Mouse (Mus musculus) mouse embryonic stem cell (cell line): Measurements from ENCODE around the gene Tgds.
"Not testable (repeated sequence)": the region's sequence is repeated elsewhere in the genome, so short reads cannot be mapped to it uniquely, and the experiment has no call there.

Experiments
- in situ Hi-C, 2 experiments: fragments of 300-500 bp; cut with MboI; formaldehyde crosslinking; loops; 1 replicate in 1 of 2; 3 replicates in 1 of 2; pipeline ENCODE4 v1.14.3; 2019 to 2020; ENCODE audit warnings: low sequenced_read_pairs in 2 of 2, low pct_unique_long_range_greater_than_20kb in 1 of 2, mixed read lengths in 1 of 2; ENCODE audit not compliant: unreplicated experiment in 1 of 2

Tgds gene

DNA sequence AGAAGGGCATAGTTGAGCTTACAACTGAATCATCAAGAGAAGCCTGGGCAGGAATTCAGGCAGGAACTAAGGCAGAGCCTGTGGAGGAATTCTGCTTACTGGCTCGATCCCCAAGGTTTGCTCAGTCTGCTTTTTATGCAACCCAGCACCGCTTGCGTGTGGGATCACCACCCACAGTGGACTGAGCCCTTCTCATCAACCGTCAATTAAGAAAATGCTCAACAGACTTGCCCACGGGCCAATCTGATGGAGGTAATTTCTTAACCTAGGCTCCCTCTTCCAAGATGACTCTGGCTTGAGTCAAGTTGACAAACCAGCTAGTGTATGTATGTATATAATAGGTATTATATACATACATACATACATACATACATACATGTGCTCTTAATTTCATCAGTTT is 9.7 kb upstream of the Tgds start:
- in situ Hi-C loops, result no loop called here

DNA sequence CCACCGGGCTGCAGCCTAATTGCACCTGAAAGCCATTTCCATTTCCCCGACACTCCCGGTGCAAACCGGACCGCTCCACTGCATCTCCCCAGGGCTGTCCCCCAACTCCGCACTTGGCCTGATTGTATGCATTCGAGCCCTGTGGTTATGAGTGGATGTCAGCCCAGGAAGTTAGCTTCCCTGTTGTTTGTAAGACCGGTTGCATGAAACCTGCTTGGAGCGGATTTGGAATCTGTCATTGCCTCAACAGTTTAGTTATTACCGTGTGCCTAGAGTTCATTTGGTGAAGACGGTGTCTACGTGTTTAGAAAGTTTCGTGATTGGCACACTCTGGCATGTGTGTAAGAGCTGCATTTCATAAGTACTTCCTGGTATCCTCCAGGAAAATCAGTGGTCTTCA is 4.9 kb upstream of the Tgds start:
- in situ Hi-C loops, result no loop called here

DNA sequence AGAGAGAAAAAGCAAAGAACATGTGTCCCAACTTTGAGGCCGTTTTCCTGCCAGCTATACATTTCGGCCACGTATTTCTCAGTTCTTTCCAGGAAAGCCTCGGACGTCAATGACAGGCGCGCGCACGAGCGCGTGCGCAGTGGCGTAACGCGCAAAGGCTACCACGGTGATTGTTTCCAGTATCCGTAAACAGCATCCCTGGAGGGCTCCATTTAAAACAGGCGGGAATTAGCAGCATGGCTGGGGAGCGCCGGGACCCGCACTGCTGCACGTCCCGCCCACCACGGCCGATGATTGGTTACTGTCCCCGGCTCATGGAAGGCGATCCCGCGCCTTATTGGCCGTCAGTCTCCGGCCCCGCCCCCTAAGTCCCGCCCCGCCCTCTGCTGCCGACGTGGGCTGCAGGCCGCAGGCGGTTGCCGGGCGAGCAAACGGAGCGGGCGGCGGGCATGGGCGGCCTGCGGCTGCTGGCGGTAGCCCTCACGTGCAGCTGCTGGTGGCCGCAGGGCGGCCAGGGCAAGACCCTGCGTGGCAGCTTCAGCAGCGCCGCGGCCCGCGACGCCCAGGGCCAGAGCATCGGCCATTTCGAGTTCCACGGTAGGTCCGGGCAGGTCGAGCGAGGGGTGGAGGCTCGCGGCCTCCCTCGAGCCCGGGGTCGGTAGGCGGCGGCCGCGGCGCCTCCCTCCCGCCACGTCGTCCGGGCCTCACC is 4.3 kb upstream of the Tgds start, which contains the start of gene Gpr180:
Gene Gpr180, plus strand, starts transcription at position 415 of the 709 bp plus-strand sequence.
- in situ Hi-C loops, result no loop called here

DNA sequence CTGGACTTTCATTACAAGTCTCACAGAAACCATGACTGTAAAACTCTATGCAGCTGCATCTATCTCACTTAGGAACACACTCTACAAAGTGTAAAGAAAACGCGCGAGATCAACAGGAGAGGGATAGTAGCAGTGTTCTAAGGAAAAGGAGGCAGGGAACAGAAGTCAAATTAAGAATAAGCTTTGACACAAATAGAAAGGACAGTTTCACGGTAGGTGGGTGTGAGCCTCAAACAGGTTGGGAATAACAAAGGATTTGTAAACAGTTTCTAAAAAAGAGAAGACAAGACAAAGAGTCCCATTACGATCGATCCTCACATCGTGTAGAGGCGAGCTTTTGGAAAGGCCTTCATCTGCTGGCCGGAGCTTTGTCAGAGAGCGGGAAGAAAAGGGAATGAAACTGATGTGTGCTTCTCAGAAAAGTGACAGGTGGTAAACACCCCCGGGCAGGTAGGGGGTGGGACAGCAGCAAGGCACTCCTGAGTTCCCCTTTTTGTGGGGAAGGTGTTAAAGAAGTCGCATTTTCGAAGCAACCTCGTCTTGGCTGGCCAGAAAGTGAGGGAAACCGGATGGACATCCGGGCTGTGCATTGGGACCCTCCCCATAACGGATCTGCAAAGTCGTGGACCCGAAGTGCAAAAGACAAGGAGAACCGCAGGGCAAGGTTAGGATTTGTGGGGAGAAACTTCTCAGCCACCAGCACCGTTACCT is 469 bp downstream of the Tgds start:
- in situ Hi-C loops, result no loop called here

DNA sequence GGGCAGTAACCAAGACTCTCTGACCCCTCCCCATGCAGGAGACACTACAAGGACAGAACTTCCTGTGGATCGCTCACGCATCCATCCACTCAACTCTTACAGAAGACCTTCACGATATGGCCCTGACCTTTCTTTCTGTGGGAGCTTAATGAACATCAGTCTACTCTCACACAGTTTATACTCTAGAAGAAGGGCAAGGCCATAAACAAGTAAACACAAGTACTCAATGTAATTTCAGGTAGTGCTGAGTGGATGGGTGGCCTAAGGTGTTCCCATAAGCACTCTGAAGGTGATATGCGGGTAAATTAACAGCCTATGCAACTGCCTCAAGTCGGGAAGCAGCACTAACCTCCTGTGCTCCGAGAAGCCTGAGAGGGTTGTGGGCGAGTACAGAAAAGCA is 1.1 kb downstream of the Tgds start:
- in situ Hi-C loops, result no loop called here

DNA sequence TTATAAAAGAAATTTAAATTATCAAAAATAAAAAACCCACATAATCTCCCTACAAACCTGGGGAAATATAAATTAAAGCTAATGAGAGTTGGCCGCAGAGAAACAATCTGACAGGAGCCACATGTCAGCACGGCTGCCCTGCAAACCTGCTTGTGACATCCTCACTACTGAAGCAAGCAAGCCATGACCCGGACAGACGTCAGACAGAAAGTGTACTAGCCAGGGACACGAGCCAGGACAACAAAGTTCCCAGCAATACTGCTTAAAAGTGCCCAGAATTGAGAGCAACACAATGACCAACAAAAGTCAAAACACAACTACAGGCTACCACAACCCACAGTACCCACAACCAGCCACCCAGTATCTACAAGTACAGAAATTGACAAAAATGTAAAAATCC is 6.3 kb downstream of the Tgds start:
- in situ Hi-C loops, result no loop called here

DNA sequence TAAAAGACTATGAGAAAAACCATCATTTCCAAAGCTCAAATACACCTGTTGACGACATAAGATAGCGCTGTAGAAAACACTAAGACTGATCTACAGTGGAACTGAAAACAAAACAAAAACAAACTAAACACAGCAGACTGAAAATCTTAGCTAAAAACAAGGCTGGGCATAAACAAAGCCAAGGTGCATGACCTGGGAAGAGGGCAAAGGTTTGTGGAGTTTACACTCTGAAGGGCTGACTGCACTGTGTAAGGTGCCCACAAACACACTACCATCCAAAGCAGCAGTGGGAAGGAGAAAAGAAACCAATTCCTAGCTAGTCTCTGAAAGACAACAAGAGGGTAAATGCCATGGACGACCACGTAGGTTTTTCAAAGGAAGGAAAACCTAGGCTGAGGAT is 7.8 kb downstream of the Tgds start:
- in situ Hi-C loops, result no loop called here

DNA sequence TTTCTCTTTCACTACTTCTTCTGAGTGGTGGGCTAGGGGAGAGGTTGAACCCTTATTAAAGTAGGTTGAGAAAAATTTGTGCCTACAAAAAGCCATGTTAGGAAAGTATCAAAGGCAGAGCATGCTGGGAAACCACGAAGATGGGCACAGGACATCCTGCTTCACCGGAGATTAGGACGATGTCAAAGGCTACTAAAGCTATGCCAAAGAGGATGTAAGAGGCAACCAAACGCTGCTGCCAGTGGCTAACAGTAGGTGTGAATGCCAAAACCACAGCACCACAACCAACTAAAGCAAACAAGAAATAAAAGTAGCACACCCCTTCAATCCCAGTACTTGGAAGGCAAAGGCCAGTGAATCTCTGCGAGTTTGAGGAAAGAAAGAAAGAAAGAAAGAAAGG is 8.4 kb downstream of the Tgds start:
- in situ Hi-C loops, result no loop called here

DNA sequence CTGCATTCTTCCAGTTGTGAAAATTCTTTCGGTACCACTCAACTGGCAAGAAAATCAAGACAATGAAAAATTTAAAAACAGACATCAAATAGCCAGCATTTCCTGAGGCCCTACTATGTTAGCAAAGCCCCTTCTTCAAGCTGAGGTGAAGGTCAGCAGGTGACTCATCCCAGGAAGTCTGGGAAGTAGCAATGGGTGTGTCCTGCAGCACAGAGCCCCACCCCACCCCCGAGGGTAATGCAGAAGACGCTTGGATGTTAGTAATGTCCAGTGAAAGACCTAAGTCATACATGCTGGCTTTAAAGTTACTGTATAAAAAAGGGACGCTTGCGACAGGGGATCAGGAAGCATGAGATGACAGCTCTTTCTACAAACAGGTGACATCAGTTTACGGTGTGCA is 19.4 kb downstream of the Tgds start:
- in situ Hi-C loops, result no loop called here

DNA sequence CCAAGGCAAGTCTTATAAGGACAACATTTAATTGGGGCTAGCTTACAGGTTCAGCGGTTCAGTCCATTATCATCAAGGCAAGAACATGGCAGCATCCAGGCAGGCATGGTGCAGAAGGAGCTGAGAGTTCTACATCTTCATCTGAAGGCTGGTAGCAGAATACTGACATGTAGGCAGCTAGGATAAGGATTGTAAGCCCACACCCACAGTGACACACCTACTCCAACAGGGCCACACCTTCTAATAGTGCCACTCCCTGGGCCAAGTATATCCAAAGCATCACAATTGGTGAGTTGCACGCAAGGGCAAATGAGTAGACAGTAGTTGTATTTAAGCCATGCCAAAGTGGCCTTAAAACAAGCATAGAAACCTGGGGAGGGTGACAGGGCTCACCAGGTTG is 25.1 kb downstream of the Tgds start:
- in situ Hi-C loops, result not testable (repeated sequence)

DNA sequence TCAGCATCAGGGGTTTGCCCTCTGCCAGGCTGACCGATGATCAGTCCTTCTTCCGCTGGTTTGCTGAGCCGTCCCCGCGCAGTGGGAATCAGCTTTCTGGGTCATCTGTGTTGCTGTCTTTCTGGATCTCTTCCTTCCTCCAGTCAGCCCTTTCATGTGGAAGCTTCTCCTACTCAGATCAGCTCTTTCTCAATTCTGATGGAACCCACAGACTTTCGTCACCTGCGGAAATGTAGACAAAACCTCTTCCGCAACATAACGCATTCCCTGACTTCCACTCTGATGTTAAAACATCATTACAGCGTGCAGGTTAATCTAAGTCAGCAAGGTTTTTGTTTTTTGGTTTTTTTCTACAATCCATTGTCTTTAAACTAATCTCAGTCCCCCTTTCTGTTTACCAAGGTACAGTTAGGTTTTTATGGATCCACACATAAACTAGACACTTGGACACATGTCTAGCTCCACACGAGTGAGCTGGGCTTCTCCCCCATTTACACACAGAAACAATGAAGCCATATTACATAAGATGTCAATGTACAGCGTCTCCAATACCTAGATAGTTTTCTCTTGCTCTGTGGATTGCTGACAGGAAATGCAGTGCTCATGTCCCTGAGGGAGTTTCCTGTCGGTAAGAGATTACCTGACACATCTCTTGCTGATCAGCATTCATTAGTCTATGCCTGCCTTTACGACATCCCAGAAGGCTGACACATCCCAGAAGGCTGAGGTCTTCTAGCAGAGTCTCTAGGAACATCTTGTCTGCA is 31.1 kb downstream of the Tgds start:
- in situ Hi-C loops, result no loop called here

DNA sequence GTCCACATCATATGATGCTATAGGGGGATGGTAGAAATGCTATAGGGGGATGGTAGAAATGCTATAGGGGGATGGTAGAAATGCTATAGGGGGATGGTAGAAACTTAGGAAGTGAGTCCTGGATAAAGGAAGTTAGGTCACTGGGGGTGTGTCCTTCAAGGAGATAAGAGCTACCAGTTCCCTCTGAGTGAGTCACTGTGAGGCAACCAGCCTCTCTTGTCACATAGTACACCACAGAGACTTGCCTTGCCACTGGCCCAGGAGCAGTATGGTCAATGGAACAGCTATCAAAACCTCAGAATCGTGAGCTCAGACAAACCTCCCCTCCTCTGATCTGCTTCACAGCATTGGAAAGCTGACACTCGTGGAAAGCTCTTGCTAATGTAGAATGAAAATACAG is 34.3 kb downstream of the Tgds start:
- in situ Hi-C loops, result no loop called here

DNA sequence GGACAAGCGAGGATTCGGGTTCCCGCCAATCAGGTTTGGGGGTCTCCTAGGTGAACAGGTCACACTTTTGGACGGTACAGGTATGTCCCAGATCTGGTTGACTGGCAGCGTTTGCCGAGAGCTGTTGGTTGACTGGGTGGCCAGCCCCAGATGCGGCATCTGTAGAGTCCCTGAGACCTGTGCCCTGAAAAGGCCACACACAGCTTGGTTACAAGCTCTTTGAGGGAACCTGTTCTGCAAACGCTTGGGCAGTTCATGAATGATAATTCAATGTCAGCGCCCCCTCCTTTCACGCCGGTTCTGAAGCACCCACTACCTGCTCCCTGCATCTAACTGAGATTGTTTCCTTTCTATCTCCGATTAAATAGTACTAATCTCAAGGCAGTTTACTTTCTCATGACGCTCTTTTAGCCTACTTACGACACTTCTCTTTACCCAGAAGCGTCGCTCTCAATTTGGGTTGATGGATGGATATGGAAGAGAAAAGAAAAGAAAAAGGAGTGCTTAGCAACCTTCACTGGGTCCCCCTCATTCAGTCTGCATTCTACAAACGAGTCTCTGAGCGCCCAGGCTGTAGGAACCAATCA is 42.7 kb downstream of the Tgds start:
- in situ Hi-C loops, result no loop called here

DNA sequence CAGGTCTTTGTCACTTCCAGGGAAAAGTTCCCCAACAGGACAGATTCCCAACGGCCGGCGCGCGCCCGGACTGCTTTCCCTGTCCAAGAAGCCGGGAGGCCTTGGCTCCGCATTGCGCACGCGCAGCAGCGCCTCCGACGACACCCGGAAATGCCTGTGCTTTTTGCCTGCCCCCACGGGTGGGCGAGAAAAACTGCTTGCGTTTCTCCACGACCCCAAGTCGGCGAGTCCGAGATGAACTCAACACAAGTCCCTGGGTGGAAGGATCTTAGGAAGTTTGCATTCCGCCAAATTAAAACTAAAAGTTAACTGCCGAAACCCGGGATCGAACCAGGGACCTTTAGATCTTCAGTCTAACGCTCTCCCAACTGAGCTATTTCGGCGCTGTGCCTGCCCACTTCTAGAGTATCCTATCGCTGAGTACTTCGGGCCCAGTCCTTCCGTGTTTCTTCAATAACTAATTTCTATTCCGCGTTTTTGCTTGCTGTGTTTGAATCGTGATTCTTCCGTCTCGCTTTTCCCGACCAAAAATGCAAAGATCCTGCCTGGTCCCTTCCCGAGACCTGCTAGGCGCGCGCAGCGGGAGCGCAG is 43.2 kb downstream of the Tgds start:
- in situ Hi-C loops, result no loop called here

DNA sequence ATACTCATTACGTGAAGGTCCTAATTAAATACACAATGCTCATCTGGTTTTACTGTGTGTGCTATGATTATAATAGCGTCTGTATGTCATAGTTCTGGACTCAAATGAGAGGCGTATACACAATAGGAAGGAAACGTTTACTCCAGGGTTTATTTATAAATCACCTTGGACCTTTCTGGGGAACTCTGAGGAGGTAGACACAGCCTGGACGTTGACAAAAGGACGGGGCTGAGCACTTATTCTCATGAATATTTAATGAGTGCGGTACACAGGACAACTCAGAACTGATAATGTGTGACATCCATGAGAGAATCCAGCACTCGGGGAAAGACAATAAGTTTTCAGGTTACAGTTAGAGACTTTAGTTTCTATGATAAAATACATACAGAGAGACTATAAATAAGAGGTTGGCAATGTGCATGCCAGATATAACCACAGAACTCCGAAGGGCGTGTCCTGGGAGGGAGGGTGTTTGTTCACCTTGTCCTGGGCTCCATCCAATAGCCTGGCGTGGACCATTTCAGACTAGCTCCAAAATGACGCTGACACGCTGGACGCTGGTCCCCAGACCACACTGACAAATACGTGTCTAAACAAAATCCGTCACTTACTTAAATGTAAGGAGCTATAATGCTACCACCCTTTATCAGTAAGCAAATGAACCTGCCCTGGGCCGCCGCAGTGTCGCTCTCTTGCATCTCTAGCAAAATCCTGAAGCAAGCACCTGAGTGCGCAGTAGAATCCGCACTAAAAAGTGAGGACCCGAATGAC is 43.9 kb downstream of the Tgds start:
- in situ Hi-C loops, result no loop called here

DNA sequence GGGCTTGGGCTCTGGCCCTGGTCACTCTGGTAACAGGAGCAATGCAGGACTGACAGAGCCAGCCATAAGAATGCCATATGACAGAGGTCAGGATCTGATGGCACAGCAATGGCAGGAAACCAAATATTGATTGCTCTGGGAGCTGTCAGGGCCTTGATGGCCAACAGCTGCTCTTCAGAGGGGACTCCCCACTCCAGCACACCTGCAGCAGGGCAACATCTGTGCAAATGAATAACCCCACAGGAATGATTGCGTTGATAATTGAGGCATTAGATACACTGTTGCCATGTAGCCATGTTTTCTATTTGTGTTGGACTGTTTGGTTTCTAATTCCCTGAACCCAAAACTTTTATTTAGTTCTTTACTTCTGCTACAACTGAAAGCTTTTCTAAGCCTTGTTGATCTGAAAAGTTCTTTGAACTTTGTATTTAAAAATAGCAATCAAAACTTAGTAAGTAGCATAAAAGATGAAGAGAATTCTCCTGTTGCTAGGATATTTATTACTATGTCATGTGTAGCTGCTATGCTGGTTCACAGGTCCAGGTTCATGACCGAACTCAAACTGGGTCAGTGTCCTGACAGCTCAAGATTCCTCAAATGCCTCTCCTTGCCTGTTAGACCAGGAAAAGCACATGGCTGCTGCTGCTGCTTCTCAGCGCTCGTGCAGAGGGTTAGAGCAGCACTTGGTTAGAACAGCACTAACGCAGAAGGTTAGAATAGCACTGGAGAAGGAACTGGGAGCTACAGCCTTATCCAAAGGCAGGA is 46.1 kb downstream of the Tgds start:
- in situ Hi-C loops, result no loop called here

DNA sequence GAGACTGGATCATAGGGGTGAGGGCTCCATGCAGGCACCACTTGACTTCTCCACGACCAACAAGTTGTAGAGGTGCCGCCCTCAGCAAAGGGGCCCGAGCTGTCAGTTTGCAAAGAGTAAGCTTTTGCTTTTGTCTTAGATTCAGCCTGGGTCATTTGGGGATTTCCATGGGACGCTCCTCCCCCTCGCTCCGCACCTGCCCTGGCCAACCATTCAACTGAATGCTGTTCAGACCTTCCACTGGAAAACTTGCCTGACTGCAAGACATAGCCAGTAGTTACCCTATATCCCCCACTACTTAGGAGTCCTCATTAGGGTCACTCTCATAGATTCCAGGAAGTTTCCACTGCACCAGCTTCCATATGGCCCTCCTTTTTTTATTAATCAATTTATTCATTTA is 48.7 kb downstream of the Tgds start:
- in situ Hi-C loops, result no loop called here

DNA sequence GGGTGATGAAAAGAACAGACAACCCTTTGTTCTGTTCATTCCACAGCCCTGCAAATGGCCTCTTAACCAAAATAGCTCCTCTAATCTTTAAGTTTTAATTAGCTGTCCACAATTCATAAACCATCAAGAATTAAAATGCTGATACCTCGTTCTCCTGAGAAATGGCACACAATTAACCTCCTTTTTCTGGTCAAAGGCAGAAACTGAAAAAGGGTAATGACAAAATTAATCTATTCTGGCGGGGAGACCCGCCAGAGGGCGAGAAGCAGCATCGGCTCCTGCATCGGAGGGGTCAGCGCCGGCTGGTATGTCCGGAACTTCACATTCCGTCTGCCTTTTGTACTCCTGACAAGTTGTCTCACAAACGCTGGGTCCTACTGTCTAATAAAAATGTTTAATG is 51.9 kb downstream of the Tgds start:
- in situ Hi-C loops, result no loop called here
